Mouse (Mus musculus) neural tube, embryonic 14.5 days (tissue): Measurements from ENCODE around the gene Dcst2. TPM values are rescaled to one million over a fixed set of nuclear protein-coding genes. Genes with fewer than 3 reads are reported as not detected.

Experiments
- ATAC-seq: fragments of 200-750 bp; cut with Nextera tagmentation; 2 replicates; pipeline ENCODE4 v1.8.0; 2017; ENCODE audit warnings: low read depth, mild to moderate bottlenecking, moderate TSS enrichment, moderate library complexity
- H3K27ac ChIP-seq: fragments of 300-500 bp; sonication (generic); 2 replicates; pipeline ENCODE4 v1.5.1; 2014; ENCODE audit warnings: low read depth, mild to moderate bottlenecking, control low read depth, low read length, moderate library complexity, mixed read lengths
- H3K27me3 ChIP-seq: fragments of 300-500 bp; sonication (generic); 2 replicates; pipeline ENCODE4 v1.6.1; 2014; ENCODE audit warnings: low read length; ENCODE audit not compliant: control insufficient read depth, insufficient read depth
- H3K36me3 ChIP-seq: fragments of 300-500 bp; sonication (generic); 2 replicates; pipeline ENCODE4 v1.6.1; 2014; ENCODE audit warnings: low read length, mixed read lengths; ENCODE audit not compliant: control insufficient read depth, insufficient read depth
- H3K4me1 ChIP-seq: fragments of 300-500 bp; sonication (generic); 2 replicates; pipeline ENCODE4 v1.6.1; 2014; ENCODE audit warnings: low read length; ENCODE audit not compliant: control insufficient read depth, insufficient read depth
- H3K4me2 ChIP-seq: fragments of 300-500 bp; sonication (generic); 2 replicates; pipeline ENCODE4 v1.6.1; 2014; ENCODE audit warnings: mild to moderate bottlenecking, low read depth, low read length, control low read depth
- H3K4me3 ChIP-seq: fragments of 300-500 bp; sonication (generic); 2 replicates; pipeline ENCODE4 v1.5.1; 2014; ENCODE audit warnings: low read depth, low read length, control low read depth, mixed read lengths
- H3K9ac ChIP-seq: fragments of 300-500 bp; sonication (generic); replicated peaks from 2 replicates; pipeline ENCODE4 v1.6.1; 2014; ENCODE audit warnings: low read depth, mild to moderate bottlenecking, control low read depth, low read length, mixed read lengths
- H3K9me3 ChIP-seq: fragments of 300-500 bp; sonication (generic); 2 replicates; pipeline ENCODE4 v1.6.1; 2016; ENCODE audit warnings: low read length; ENCODE audit not compliant: control insufficient read depth
- WGBS: fragments of 180-500 bp; shearing (Covaris S2); extraction: QIAGEN DNeasy Blood & Tissue Kit; methylation state at CpG from one replicate; pipeline ENCODE4 v1.1.7; 2014; 5-methylcytosine and 5-hydroxymethylcytosine counted together
- polyA plus RNA-seq: library from polyadenylated mRNA; unstranded; fragments of >200 nt; fragmentation: Nextera tagmentation; extraction: Ambion mirVana; gene quantifications from 2 replicates; pipeline ENCODE4 v1.2.1, GENCODE M21; 2014

The Dcst2 gene
- polyA plus RNA-seq, 1 experiment from 2014 or later: 0.25 TPM

- no peaks in the 10 kb centered on the region for H3K27me3 ChIP-seq
- H3K4me2 ChIP-seq: peak overlapping the region; percentile 98
- peaks cover 12% of the 10 kb centered on the region for H3K4me1 ChIP-seq
- peak overlapping the region; percentile 67 for H3K9ac ChIP-seq
- H3K36me3 ChIP-seq: no peaks in the 10 kb centered on the region
- H3K4me3 ChIP-seq: peak overlapping the region; percentile 54
- WGBS: under 1% methylated on average over 38 of the region's 38 CpGs
- H3K27ac ChIP-seq: peak overlapping the region; percentile 78
- H3K9me3 ChIP-seq: no peaks in the 10 kb centered on the region
- peak; percentile 53 for ATAC-seq
These were observed 12.6 kb upstream of the Dcst2 start for GRCm38 (mm10) chr3:89348911-89349868.

GRCm38 (mm10) chr3:89349869-89350501, 11.8 kb upstream of the Dcst2 start, which contains the start of gene Adam15:
Gene Adam15 (minus strand): TSS chr3:89349996.
- Histone ChIP-seq H3K4me3 (peak within 1 kb of the TSS; percentile 54), H3K36me3 (no peaks in the 10 kb centered on the region), H3K4me2 (peak within 1 kb of the TSS; percentile 98), H3K9me3 (no peaks in the 10 kb centered on the region), H3K4me1 (peaks cover 12% of the 10 kb centered on the region), H3K27me3 (no peaks in the 10 kb centered on the region), H3K27ac (peak within 1 kb of the TSS; percentile 78), H3K9ac (peak within 1 kb of the TSS; percentile 67)
- ATAC-seq: peak; percentile 92
- WGBS: under 1% methylated on average over 56 of the region's 59 CpGs

- no peak overlapping the region for H3K4me3 ChIP-seq
- H3K27ac ChIP-seq: no peak overlapping the region
- no peaks in the 10 kb centered on the region for H3K36me3 ChIP-seq
- no peak for ATAC-seq
- no peaks in the 10 kb centered on the region for H3K9me3 ChIP-seq
- H3K4me2 ChIP-seq: no peak overlapping the region
- no peak overlapping the region for H3K9ac ChIP-seq
- H3K27me3 ChIP-seq: no peaks in the 10 kb centered on the region
- peaks cover 12% of the 10 kb centered on the region for H3K4me1 ChIP-seq
- 70% methylated on average over 5 of the region's 5 CpGs for WGBS
These were observed 10.5 kb upstream of the Dcst2 start for GRCm38 (mm10) chr3:89351271-89351670.

- WGBS: 19% methylated on average over 5 of the region's 5 CpGs
- Histone ChIP-seq H3K27ac (no peak overlapping the region), H3K27me3 (no peaks in the 10 kb centered on the region), H3K4me2 (no peak overlapping the region), H3K36me3 (no peaks in the 10 kb centered on the region), H3K4me1 (peaks cover 7% of the 10 kb centered on the region), H3K9ac (no peak overlapping the region), H3K4me3 (no peak overlapping the region), H3K9me3 (no peaks in the 10 kb centered on the region)
- no peak for ATAC-seq
These were observed 6.8 kb upstream of the Dcst2 start for GRCm38 (mm10) chr3:89354816-89355511.

- no peak overlapping the region for H3K27ac ChIP-seq
- H3K4me3 ChIP-seq: no peak overlapping the region
- H3K4me1 ChIP-seq: peaks cover 3% of the 10 kb centered on the region
- no peaks in the 10 kb centered on the region for H3K36me3 ChIP-seq
- ATAC-seq: no peak
- no peak overlapping the region for H3K4me2 ChIP-seq
- 82% methylated on average over 6 of the region's 6 CpGs for WGBS
- H3K9me3 ChIP-seq: no peaks in the 10 kb centered on the region
- no peaks in the 10 kb centered on the region for H3K27me3 ChIP-seq
- no peak overlapping the region for H3K9ac ChIP-seq
These were observed 6.3 kb upstream of the Dcst2 start for GRCm38 (mm10) chr3:89355512-89355902.

GRCm38 (mm10) chr3:89356029-89356428, 5.7 kb upstream of the Dcst2 start:
- Histone ChIP-seq H3K27me3 (no peaks in the 10 kb centered on the region), H3K9me3 (no peaks in the 10 kb centered on the region), H3K4me3 (no peak overlapping the region), H3K9ac (no peak overlapping the region), H3K27ac (no peak overlapping the region), H3K4me2 (no peak overlapping the region), H3K4me1 (no peaks in the 10 kb centered on the region; the same call in 1 of the 2 replicates), H3K36me3 (no peaks in the 10 kb centered on the region)
- 69% methylated on average over 9 of the region's 9 CpGs for WGBS
- ATAC-seq: no peak

- no peak overlapping the region for H3K27ac ChIP-seq
- H3K4me1 ChIP-seq: no peaks in the 10 kb centered on the region
- WGBS: 62% methylated on average over 6 of the region's 6 CpGs
- no peak overlapping the region for H3K9ac ChIP-seq
- ATAC-seq: no peak
- no peaks in the 10 kb centered on the region for H3K9me3 ChIP-seq
- no peaks in the 10 kb centered on the region for H3K27me3 ChIP-seq
- no peak overlapping the region for H3K4me2 ChIP-seq
- no peak overlapping the region for H3K4me3 ChIP-seq
- H3K36me3 ChIP-seq: no peaks in the 10 kb centered on the region
These were observed 2.1 kb upstream of the Dcst2 start for GRCm38 (mm10) chr3:89359630-89360029.

- Histone ChIP-seq H3K4me1 (no peaks in the 10 kb centered on the region), H3K27me3 (no peaks in the 10 kb centered on the region), H3K9ac (no peak overlapping the region), H3K4me2 (no peak overlapping the region), H3K9me3 (no peaks in the 10 kb centered on the region), H3K4me3 (no peak overlapping the region), H3K27ac (no peak overlapping the region), H3K36me3 (no peaks in the 10 kb centered on the region)
- WGBS: 73% methylated on average over 3 of the region's 3 CpGs
- ATAC-seq: no peak
These were observed 1.5 kb upstream of the Dcst2 start for GRCm38 (mm10) chr3:89360237-89360636.
